Mouse (Mus musculus) neural tube, embryonic 10.5 days (tissue): Measurements from ENCODE around the gene Habp2.

ENCODE experiments used
- DNase-seq: peaks from one replicate; pipeline ENCODE4 v3.0.0-alpha.2; 2017; ENCODE audit warnings: low spot score; ENCODE audit errors: extremely low spot score

The Habp2 gene

DNA sequence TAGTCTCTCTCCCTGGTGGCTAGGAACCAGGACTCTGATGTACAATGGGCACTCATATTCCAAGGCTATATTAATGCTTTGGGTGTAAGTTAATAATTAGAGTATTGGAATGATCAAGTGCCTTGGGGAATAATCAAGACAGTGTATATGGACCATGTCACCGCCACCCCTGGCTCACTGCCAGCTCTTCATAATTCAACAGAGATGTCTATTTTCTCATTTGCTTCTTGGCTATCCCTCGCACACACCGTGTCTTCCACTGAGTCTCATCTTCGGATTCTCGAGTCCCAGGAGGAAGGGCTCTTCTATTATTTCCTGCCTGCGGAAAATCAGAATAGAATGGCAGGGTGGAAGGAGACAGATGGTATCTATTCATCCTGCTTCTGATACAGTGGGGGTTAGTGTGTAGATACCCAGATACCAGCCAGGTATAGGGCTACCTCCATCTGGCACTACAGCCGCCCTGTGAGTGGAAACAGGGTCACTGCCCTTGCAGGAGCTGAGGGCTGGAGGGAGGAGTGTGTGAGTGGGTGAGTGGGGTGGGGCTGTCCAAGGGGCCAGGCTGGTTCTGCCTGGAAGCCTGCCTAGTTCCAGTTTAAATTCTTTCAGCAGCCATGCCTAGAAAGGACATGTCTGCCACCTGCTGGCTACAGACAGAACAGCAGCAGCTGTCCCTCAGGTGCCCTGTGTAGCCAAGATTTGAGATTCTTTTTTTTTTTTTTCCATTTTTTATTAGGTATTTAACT, 7.9 kb downstream of the Habp2 start:
- DNase-seq = peak; percentile 70

DNA sequence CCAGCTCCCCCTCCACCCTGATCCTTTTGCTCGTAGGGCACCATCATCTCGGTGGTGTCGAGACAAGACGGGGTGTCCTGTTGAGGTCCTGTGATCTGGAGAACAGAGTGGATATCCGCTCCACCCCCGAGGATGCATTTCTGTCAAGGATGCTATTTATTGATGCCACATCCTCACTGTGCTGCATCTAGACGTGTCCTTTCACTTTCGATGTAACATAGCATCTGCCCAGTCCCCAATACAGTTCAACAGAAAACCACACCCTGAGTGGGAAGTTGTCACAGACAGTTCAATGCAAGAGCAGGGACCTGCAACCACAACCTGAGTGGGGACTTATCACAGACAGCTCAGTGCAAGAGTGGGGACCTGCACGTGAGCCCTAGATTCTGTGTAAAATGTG, 9.7 kb downstream of the Habp2 start:
- DNase-seq = no peak

DNA sequence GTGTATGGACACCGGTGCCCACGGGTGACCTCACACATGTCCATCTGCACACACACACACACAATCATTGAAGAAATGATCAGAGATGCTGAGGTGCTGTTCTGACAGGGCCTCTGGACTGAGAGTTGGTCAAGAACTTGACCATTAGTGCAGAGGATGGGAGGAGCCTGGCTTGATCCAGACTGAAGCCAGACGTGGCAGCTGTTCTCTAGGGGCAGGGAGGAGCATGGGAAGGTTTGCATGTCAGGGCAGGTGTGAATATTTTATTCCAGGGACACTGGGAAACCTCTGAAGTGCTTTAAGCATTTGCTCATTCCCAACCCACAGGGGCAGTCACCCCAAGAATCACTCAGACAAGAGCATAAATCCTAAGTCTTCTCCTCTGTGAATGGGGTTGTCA, 10.3 kb downstream of the Habp2 start:
- no peak for DNase-seq

DNA sequence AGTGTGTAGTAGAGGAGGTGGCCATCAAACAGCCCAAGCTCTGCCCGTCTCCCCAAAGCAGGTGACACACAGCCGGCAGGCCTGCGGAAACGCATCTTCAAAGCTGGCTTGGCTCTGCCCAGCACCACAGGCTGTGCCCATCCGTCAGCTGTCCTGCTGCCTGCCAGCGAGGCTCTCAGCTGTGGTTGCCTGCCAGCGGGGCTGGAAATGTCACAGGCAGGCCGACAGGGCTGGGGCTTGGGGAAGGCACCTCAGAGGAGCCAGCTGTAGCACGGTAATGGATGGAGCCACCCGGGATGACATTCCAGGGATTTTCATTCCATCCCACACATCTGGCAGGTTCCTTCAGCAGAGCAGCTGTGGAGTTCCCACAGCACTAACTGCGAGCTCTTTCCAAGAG, 13.9 kb downstream of the Habp2 start:
- no peak for DNase-seq

DNA sequence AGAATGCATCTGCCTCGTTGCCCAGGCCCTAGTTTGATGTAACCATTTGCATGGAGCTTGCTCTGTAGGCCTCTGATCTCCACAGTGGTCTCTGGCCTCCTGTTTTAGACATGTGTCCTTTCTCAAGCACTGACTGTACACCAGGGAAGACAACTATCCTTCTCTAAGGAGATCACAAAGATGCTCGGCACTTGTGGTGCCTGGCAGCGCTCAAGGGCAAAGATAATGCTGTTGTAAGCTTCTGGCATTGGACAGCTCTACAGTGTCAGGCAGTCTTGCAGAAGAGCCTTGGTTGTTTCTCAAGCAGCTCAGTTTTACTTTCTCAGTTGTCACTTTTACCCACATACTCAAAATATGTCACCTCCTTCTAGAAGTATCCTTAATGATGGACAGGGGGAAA, 29.6 kb downstream of the Habp2 start:
- DNase-seq = no peak

DNA sequence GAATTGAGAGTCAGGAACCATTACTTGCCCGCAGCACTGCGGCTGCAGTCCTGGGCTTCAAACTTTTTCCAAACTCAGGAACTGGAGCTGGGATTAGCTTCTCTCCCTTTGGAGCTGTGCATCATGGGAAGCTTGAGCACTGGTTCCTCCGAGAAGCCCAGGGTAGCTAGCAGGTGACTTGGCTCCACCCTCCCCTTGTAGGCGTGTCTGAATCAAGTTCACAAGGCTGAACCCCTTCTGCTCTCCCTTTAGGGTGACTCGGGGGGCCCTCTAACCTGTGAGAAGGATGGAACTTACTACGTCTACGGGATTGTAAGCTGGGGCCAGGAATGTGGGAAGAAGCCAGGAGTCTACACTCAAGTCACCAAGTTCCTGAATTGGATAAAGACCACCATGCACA, 32.3 kb downstream of the Habp2 start:
- DNase-seq = no peak

DNA sequence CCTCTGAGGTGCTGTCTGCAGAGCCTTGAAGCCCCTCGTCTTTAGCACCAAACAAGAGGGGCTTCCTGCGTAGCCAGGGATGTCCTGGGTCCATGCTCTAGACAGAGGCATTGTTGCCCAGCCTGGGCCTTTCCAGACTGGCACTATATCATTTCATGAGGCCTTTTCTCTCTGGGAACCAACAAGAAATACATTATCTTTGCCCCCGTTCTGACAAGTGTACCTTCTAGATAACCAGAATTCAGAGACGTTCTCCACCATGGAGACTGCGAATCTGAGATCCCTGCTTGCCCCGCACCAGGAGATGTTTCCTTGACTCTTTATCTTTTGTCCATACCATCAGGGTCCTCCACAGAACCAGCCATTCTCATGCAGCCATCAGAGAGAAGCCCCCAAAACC, 32.7 kb downstream of the Habp2 start:
- DNase-seq = no peak

DNA sequence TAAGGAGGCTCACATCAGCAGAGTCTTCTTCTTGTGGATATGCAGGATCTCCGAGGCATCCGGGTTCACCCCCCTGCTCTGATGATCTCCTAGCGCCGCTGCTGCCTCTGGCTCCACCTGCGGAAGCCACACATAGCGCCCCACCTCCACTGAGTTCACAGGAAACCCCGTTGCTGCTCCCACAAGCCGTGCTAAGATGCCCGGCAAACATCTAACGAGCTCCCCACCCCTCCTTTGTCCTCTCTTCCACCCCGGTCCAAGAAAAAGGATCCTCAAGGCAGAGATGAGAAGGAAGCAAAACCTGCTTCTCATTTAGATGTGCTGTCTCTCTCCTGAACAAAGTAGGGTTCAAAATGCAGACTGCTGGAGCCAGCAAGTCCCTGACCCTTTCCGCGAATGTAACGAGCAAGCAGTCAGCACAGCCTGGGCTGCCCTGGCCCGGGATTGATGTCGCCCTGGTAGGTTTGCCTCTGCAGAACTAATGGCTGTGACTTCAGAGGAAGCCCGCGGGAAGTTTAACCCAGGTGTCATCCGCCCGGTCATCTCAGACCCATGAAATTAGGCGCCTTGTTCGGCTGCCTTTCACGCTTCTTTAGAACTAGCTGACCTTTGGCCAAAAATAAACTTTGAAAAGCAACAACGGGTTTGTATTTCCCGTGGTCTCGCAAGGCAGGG, 33.4 kb downstream of the Habp2 start:
- peak; percentile 49 for DNase-seq

DNA sequence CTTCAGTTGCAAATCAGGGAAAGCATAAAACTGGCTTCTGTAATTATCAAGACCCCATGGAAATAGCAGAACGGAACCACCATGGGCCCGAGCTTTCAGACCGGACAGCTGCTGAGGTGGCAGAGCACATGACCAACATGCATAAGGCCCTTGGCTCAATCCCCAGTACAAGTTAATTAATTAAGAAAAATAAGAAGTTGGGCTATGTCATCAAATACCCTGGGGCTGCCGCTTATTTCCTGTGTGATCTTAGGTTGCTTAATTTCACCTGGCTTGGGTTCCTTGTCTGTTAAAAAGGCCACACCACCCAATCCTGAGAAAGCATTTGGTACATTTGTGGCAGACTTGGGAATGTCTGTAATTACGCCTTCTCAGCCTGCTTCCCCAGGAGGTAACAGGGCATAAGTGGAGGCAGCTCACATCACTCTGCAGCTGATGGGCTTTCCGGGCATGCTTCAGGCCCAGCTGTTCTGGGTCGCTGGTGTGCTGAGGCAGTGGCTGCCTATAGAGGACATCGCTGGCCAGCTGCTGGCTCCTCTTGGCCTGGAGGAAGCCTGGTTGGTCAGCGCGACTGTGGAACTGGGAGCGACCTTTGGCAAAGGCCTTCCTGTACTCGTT, 34.5 kb downstream of the Habp2 start:
- no peak for DNase-seq

DNA sequence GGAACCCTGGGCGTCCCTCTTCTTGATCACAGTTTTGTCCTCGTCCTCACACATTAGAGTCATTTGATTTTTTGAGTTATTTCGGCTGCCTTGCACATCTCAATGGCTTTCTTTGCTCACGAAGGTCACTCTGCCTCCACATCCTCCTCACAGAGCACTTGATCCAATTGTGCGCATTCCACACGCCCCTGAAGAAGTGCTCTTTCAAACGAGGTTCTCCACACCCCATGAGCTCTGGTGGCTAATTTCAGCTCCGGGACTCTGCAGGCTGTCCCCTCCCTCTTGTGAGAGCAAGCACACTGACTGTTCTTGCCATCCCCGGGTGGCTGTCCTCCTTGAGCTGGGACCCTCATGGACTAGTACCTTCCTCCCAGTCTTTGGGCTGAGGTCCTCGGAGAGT, 38.7 kb downstream of the Habp2 start:
- DNase-seq = no peak

DNA sequence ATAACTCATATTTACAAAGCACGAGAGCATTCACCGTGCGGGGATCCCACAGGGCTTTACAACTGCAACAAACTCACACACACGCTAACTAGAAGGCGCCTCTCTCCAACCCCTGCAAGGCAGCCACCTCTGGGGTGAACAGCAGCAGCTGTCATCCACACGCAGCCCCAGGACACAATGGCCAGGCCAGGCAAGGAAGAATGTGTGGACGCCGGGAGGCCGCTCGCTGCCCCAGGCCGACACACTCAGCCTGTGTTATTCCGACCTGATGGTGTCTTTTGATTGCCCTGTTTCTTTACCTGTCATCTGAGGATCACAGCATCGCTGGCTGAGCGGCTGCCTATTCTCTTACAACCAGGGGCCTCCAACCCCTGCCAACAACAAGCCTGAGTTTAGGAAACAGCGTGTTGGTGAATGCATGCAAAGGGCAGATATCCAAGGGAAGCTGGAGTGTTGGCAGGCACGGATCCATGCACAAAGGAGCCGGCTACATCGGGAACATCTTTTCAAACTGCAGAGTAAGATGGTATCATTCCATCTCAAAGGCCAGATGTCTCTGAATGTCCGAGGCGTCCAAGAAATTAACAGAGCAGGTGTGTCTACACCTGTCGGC, 39.4 kb downstream of the Habp2 start:
- DNase-seq = no peak

DNA sequence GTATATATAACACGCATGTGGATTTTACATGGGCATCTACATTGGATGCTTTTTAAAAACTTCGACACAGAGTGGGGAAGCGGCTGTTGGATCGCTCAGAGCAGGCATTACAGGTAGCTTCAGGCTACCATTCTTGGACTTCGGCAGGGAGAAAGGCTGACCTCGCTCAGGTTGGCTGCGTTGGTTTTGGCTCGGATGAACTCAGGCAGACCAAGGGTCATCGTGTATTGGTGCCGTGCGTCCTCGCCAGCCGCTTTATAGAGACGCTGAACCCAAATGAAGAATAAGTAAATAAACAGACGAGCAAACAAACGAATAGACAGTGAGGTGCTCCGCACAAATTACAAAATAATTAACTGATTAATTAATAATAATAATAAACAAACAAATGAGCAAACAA, 49.4 kb downstream of the Habp2 start:
- no peak for DNase-seq

DNA sequence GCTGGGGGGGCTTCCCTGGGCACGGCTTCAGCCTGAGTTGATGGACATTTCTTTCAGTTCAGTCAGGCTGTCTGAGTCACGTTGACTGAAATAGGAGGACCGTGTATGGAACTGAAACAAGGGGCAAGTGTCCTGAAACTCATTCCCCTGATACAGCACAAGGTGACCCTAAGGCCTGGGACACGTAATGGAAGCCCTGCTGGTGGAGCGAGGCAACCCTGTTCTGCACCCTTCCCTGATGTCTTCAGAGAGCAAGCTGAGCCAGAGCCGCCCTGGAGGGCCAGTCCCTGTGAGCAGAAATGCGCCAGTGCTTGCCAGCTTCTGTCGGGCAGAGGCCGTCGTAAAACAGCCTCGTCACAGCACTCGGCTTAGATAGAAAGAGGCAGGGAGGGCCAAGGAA, 49.9 kb downstream of the Habp2 start:
- DNase-seq = no peak

DNA sequence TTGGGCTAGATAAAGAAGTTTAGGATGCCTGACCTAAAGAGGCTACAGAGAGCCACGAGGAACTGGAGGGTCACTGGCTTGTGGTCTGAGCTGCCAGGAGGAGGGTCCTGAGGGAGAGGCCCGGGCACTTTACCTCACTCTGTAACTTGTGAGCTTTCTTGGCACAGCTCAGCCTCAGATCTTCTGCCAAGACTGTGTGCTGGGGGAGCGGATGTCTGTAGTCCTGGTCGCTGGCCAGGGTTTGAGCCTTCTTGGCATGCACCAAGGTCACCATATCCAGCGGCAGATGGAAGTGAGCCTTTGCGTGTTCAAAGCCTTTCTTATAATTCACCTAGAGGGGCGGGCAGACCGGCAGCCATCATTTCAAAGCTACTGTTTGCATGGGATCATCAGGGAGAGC, 55.1 kb downstream of the Habp2 start:
- no peak for DNase-seq

DNA sequence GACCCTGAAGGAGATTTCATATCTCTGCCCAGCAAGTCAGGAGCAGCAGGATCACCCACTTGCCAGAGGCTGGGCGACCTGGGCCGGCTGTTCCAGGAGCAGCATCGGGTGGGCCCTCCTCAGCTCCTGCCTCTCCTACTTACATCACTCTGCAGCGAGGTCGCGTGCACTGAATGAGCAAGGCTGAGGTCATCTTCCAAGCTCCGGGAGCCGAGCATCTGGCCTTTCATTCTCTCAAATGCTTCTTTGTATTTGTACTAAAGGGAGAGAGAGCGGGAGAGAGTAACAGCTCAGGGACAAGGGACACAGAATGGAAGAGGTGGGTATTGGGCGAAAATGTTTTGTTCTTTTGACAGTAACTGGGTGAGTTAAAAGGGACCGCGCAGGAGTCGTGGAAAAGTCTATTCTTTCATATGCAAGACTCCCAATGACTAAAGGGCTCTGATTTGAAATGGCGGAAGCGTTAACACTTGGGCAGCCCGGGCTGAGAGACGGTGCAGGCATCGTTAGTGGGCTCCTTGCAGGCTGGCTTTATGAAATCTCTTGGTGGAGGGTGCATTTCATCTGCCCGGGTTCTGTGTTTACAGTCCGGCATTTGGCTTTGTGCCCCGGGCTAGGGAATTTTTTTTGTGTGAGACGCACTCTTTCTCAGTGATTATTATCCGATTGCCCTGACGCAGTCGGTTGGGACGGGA, 57.1 kb downstream of the Habp2 start:
- DNase-seq = peak; percentile 44

DNA sequence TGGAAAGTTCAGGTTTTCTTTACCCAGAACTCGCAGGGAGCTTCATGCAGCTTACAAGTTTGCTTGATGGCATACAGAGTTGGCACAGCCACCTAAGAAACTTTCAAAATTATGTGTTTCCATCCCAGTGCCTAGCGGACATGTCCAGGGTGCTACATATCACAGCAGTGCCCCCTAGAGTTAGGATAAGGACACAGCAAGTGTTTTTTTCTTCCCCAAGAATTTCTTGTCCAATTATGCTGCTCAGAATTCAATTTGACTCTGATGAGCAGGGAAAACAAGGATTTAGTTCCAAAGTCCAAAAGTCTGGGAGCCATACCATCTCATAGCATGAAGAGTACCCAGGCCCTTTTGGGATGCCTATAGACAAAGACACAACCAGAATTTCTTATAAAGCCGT, 59.1 kb downstream of the Habp2 start:
- no peak for DNase-seq

DNA sequence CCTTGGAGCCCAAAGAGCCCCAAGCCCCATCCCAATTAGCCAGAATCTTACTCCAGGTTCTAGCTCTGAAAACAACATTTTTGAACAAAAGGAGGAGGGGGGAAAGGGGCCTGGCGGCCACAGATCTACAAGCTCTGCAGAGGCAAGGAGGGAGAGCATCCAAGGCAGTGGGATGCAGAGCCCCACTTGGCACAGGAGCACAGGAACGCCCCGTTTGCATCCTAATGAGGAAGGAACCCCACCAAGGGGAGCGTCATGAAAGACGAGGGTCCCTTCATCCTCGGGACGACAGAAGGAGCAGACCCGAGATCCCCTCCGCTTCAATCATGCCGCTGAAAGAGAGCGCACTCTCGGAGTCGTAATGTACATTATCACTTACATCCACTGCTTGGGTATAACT, 59.8 kb downstream of the Habp2 start:
- DNase-seq = no peak

DNA sequence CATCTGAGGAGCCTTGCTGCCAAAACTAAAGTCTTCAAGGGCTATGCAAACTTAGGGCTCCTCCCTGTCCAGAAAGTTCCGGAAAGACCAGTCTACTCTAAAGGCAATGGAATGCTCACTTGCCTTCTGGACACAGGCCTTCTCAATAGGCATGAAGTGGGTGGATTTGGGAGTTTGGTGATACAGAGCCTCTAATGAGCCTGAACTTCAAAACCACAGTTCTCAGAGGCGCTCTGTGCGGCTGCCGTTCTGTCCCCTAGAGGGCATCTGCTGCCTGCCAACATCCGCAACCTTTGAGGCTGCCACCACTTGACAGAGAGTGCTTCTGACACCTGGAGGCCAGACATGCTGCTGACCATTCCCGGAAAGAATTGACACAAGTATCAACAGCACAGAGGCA, 62.4 kb downstream of the Habp2 start:
- no peak for DNase-seq

DNA sequence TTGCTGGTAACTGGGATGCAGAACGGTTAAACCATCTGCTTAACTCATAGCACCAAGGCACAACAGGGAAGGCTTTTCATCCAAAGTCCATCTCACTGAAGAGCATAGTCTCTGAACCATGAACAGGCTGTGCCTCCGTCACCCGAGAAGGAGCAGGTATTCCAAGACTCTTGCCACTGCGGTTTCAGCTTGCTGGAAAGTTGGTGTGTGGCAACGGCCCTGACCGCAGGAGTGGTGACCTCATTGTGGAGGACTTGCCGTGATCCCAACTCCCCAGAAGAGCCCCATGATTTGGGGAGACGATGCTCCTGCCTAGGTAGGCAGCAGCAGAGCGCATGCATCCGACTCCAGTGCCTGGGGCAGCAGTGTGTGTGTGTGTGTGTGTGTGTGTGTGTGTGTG, 66.8 kb downstream of the Habp2 start:
- DNase-seq = no peak

DNA sequence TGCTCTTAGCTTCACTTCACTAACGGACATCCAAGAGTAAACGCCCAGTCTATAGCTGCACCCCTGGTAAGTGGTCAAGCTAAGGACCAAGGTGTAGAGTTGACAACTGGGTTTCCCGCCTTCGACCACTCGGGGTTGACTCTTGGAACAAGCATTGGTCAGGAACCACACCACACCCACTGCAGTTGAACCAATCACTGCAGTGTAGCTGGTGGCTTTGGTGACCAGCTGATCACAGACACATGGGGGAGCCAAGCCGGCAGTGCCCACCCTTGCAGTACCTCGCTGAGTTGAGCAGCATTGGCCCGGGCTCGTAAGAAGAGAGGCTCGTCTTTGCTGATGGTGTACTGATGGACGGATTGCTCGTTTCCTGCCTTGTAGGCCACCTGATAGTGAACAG, 68.3 kb downstream of the Habp2 start:
- DNase-seq = no peak

DNA sequence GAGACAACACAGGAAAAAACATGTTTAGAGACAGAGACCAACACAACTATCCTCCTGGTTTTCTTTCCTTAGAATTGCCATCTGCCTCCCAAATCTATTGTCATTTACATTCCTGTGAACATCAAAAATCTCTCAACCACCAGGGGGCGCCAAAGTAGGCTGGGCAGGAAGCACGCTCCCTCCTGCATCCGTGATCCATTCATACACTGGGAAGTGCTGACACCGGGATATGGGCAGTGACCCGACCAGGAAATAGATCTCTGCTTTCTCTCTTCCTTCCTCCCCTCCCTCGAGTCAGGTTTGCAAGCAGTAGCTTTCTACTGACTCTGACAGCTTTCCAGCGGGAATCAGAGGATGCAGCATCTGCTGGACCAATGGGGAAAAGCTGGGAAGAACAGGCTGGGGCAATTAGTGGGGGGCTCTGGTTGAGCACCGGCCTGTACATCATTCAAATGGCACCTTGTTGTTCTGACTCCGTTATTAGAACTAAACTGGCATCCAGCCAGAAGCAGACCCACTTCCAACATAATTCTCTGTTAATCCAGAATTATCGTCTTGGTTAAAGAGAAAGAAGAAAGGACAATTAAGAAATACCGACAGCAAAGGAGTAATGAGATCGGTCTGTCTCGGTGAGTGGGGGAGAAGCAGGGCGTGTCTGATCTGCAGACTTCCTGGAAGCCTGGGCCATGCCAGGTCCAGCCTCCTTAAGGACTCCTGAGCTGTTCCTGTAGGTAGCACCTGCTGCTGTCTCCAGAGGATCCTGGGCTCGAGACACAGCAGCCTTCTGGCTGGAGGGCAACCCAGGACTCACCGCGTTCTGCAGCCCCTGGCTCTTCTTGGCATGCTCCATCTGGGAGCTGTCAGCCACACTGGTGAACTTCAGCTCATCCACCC, 69.8 kb downstream of the Habp2 start:
- peak; percentile 79 for DNase-seq
